Mouse (Mus musculus) hematopoietic stem cell, adult 5-6 weeks (primary cell): Measurements from ENCODE around the gene Mrgprb5. TPM values are rescaled to one million over a fixed set of nuclear protein-coding genes. Genes with fewer than 3 reads are reported as not detected.
"Not testable (repeated sequence)": the region's sequence is repeated elsewhere in the genome, so short reads cannot be mapped to it uniquely, and the experiment has no call there.

Source experiments
- ATAC-seq, 2 experiments: fragments of 125-278 bp in 1 of 2; replicated peaks in 1 of 2; 2 replicates each; pipeline ENCODE4 v1.8.0; 2016 to 2017; ENCODE audit warnings: inconsistent platforms in 2 of 2, mild to moderate bottlenecking in 2 of 2, moderate number of reproducible peaks in 2 of 2, low read depth in 1 of 2, moderate TSS enrichment in 1 of 2; ENCODE audit not compliant: low FRiP score in 2 of 2, poor library complexity in 2 of 2, severe bottlenecking in 2 of 2, insufficient read depth in 1 of 2, low TSS enrichment in 1 of 2
- total RNA-seq: library from RNA; stranded (forward); fragments of 172-1452, 232-1000 nt; gene quantifications from 2 replicates; pipeline ENCODE4 v1.2.3, GENCODE M21; 2017

The Mrgprb5 gene
- not detected in 2 replicates for total RNA-seq

DNA sequence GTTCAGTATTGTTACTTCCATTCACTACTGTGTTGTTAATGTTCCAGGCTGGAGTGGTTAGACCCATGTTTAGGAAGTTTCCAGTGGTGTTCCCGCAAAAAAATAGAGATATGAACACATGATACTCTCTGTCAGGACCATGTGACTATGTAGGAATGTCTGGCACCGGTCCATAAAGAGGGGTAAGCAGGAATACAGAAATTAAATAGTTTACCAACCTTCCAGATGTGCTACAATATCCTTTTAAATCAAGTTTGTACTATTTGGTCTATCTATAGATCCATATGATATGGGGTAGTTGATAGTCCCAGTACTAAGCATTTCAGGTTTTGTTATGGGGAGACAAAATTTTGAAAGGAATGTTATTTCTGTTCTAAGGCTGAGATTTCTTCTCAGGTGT is at the start of gene Mrgprb5:
TSS of gene Mrgprb5 (minus strand) at position 101 of the 400 bp plus-strand sequence.
- ATAC-seq, result no peak

GRCm38 (mm10) chr7:48199188-48199587 is 30.4 kb upstream of the Mrgprb5 start, which contains the start of gene Mrgprb4:
Gene Mrgprb4 (minus strand): TSS chr7:48199288.
- ATAC-seq, result no peak

DNA sequence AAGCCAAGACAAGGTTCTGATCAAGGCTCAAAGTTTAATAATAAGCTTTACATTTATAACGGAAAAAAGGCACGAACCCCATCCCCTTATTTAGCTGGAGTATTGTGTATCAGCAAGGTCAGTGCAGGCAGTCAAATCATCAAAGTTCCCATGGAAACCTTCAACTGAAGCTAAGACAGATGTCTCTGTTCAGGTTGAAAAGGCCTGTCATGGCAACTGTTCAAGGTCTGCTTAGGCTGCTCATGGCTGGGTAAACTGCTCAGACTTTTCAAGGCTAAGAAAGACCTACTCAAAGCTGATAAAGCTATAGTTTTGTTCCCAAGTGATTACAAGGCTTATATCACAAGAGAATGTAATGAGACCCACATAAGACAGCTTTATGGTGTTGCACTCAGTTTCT is 1.3 kb downstream of the Mrgprb5 start:
- no peak for ATAC-seq

DNA sequence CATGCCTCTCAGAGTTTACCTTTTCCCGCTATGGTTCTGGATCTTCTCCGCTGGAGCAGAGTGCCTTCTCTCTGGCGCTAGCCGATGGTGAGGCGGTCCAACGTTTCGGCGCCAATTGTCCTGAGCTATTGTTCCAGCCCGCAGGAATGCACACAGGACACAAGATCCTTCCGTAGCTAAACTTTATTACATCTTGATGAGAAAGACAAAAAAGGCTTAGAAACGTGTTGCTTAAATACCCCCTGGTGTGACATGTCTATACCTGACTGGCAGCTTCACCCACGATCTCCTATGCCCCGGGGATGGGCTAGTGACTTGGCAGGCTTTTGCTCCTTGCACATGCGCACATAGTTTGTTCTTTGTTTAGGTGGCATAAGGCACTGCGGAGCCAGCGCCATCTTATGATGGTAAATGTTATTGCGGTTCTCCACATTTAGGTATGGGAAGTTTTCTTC is 30.5 kb downstream of the Mrgprb5 start:
- peak; percentile 14 to 27; a peak in 1 of 4 replicates for ATAC-seq

DNA sequence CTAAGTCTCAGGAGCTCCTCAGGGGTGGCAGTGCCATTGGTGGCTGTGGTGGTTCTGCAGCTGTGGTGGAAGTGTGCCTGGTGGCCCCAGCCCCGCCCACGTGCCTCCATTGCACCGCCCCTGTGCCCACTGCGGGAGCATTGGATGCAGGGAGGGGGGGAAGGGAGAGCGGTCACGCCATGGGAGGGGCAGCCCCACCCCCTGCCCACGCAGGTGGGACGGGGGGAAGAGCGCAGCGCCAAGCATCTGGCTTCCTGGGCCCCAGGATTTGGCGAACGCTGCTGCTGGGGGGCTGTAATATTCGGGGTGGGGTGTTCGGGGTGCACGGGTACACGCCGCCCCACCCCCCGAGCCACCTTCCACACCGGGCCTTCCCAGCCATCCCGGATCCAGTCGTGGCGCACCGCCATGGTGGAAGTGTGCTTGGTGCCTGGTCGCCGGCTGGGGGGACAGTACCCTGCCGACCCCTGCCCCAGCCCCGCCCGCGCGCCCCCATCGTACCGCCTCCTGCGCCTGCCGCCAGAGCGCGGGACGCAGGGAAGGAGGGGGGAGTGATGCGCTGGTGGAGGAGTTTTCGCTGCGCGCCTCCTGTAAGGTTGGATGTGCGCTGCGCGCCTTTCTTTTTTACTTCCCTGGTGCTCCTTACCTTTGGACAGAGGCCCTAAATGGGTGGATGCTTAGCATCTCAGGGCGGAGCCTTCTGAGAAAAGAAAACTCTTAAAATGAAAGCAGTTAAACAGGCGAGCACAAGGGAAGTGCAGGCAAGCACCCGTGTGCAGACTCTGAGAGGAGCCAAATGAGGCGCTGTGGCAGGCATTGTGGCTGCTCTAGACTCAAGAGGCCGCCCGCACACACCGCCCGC is 31.4 kb downstream of the Mrgprb5 start:
- ATAC-seq, result peak; percentile 94 to 98

- no peak for ATAC-seq
These were observed 36.1 kb downstream of the Mrgprb5 start for GRCm38 (mm10) chr7:48132674-48133073.

DNA sequence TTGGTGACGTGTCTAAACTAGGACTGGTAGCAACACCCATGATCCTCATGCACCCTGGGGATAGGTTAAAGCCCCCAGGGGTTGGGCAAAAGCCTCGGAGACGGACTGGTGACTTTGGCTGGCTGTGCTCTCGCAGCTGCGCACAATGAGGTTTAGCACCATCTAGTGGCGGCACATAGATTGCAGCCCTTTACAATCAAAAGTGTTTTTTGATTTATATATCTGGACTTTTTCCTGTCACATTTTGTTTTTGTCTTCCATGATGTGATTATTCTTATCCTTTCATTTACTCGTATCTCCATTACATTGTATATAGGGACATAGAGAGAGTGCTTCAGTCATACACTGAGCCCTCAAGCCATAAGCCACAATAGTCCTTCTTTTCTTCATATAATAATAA is 36.6 kb downstream of the Mrgprb5 start:
- ATAC-seq, result peak; percentile 17 to 36; a peak in 1 of 4 replicates

DNA sequence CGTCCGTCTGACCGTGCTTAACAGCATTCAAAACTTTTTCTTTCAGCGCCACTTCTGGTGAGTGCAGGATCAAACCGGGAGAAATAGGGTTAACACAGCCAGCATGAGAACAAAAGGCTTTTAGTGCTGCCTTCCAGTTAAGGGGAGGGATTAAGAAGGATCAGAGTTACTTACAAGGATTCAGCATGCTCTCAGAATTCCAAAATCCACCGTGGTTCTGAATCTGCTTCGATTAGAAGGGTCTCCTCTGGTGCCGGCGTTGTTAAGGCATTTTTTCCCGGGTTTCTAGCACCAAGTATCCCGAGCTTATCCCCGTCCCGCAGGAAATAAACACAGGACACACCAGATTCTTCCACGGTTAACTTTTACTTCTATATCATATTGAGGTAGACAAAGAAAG is 37.0 kb downstream of the Mrgprb5 start:
- not testable (repeated sequence) for ATAC-seq

DNA sequence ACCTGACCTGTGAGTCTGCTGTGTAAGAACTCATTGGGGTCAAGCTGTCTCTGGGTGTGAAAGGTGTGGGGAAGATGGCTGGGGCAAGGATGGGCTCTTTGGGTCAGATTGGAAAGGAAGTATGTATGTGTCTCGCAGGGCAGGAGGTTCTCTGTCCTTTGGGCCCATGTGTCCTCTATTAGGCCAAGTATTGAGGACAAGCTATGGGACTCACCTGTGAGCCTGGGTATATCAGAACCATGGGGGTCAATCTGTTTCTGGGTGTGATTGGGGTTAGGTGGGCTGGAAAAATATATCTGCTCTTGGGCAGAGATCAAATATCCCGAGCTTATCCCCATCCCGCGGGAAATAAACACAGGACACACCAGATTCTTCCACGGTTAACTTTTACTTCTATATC is 45.0 kb downstream of the Mrgprb5 start:
- ATAC-seq, result no peak

Other genes starting within 250 kb of the Mrgprb5 start
- gene Mrgpra4, start 186.9 kb downstream of the Mrgprb5 start, total RNA-seq, result not detected in 2 replicates
- gene Mrgprx1, start 141.4 kb downstream of the Mrgprb5 start, total RNA-seq, result not detected in 2 replicates
- gene Mrgprb4, start 30.3 kb upstream of the Mrgprb5 start, total RNA-seq, result not detected in 2 replicates
- gene Mrgprb8, start 219.5 kb upstream of the Mrgprb5 start, total RNA-seq, result not detected in 2 replicates